Mouse (Mus musculus): ENCODE measurements around the gene Dpf2.

DNA sequence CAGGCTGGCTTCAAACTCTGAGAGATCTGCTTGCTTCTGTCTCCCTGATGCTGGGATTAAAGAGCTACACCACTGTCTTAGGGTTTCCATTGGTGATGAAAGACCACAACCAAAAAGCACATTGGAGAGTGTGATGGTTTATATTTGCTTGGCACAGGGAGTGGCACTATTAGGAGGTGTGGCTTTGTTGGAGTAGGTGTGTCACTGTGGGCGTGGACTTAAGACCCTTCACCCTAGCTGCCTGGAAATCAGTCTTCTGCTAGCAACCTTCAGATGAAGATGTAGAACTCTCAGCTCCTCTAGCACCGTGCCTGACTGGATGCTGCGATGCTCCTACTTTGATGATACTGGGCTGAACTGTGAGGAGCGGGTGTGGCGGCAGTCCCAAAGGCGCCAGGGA is 25.7 kb upstream of the Dpf2 start:
- TF ChIP-seq CTCF (IDR thresholded peaks at IDR 0.05; ENCODE audit: borderline replicate concordance, extremely low read depth, insufficient read depth, insufficient read length), result no peak
- TF ChIP-seq POLR2A (IDR thresholded peaks at IDR 0.05; ENCODE audit: borderline replicate concordance, extremely low read depth, insufficient read depth, insufficient read length, poor library complexity, severe bottlenecking), result no peak
